Mouse (Mus musculus): ENCODE data around the gene Pqlc2. TPM values are rescaled to one million over a fixed set of nuclear protein-coding genes. Genes with fewer than 3 reads are reported as not detected.

Gene Pqlc2
- polyA plus RNA-seq, 1 experiment = 33.3 TPM

Other genes starting within 250 kb of the Pqlc2 start
- 0.26 and 0.32 TPM in 2 replicates for gene Htr6, start 235.1 kb downstream of the Pqlc2 start, polyA plus RNA-seq (2012; rRNA removed)
- 125 and 133 TPM in 2 replicates for gene Nbl1, start 217.7 kb downstream of the Pqlc2 start, polyA plus RNA-seq (2012; rRNA removed)
- gene Minos1, start 179.6 kb downstream of the Pqlc2 start, polyA plus RNA-seq (2012; rRNA removed) = 81.8 and 87.9 TPM in 2 replicates
- gene Capzb, start 117.8 kb downstream of the Pqlc2 start, polyA plus RNA-seq (2012; rRNA removed) = 213 and 238 TPM in 2 replicates
- 66.6 and 79.6 TPM in 2 replicates for gene Akr7a5, start within 50 bp of the Pqlc2 start, polyA plus RNA-seq (2012; rRNA removed)
- 25.0 and 25.7 TPM in 2 replicates for gene Mrto4, start 41.9 kb upstream of the Pqlc2 start, polyA plus RNA-seq (2012; rRNA removed)
- gene Emc1, start 41.9 kb upstream of the Pqlc2 start, polyA plus RNA-seq (2012; rRNA removed) = 16.5 and 25.4 TPM in 2 replicates
- 116 and 154 TPM in 2 replicates for gene Ubr4, start 41.9 kb upstream of the Pqlc2 start, polyA plus RNA-seq (2012; rRNA removed)
- gene Iffo2, start 219.8 kb upstream of the Pqlc2 start, polyA plus RNA-seq (2012; rRNA removed) = 2.6 and 3.2 TPM in 2 replicates

Measured in large intestine, adult 2 months (tissue).